Mouse (Mus musculus) E14TG2a.4 (cell line): ENCODE results near the gene Avl9.

Experiments
- H3K27me3 ChIP-seq: 2 replicates; pipeline ENCODE4 v1.6.1; 2014; ENCODE audit warnings: low read length, control low read depth; ENCODE audit not compliant: insufficient read depth
- H3K36me3 ChIP-seq: 2 replicates; pipeline ENCODE4 v1.6.1; 2014; ENCODE audit warnings: low read length, control low read depth; ENCODE audit not compliant: insufficient read depth
- H3K4me1 ChIP-seq: replicated peaks from 2 replicates; pipeline ENCODE4 v1.6.1; 2014; ENCODE audit warnings: low read depth, low read length, control low read depth
- H3K4me3 ChIP-seq: replicated peaks from 2 replicates; pipeline ENCODE4 v1.5.1; 2014; ENCODE audit warnings: mild to moderate bottlenecking, low read length
- H3K9me3 ChIP-seq: 2 replicates; pipeline ENCODE4 v1.6.1; 2014; ENCODE audit warnings: low read length, control low read depth
- CTCF ChIP-seq: conservative IDR thresholded peaks from 2 replicates; pipeline ENCODE4 v1.5.1; 2014; ENCODE audit warnings: low read length
- NANOG ChIP-seq: IDR thresholded peaks from 2 replicates; pipeline ENCODE4 v1.6.1; 2014; ENCODE audit warnings: borderline replicate concordance, low read length, mixed read lengths
- POU5F1 ChIP-seq: IDR thresholded peaks from 2 replicates; pipeline ENCODE4 v1.6.1; 2014; ENCODE audit warnings: low read length, borderline replicate concordance

The Avl9 gene

GRCm38 (mm10) chr6:56779636-56780035 lies 64.9 kb downstream of the Avl9 start:
- TF ChIP-seq POU5F1 (no peak), CTCF (no peak), NANOG (no peak)
- no peaks in the 10 kb centered on the region for H3K27me3 ChIP-seq
- no peak overlapping the region for H3K4me3 ChIP-seq
- peaks cover 73% of the 10 kb centered on the region for H3K36me3 ChIP-seq
- no peaks in the 10 kb centered on the region for H3K9me3 ChIP-seq
- H3K4me1 ChIP-seq = peaks cover 57% of the 10 kb centered on the region

GRCm38 (mm10) chr6:56783561-56784272 lies 69.0 kb downstream of the Avl9 start:
- H3K4me1 ChIP-seq = peaks cover 62% of the 10 kb centered on the region
- no peaks in the 10 kb centered on the region for H3K27me3 ChIP-seq
- H3K36me3 ChIP-seq = peaks cover 76% of the 10 kb centered on the region
- H3K9me3 ChIP-seq = no peaks in the 10 kb centered on the region
- no peak overlapping the region for H3K4me3 ChIP-seq
- TF ChIP-seq NANOG (no peak), POU5F1 (no peak), CTCF (no peak)

GRCm38 (mm10) chr6:56785068-56785467 lies 70.4 kb downstream of the Avl9 start:
- H3K9me3 ChIP-seq = no peaks in the 10 kb centered on the region
- TF ChIP-seq POU5F1 (no peak), NANOG (no peak), CTCF (no peak)
- H3K4me1 ChIP-seq = peaks cover 58% of the 10 kb centered on the region

GRCm38 (mm10) chr6:56787668-56788067 lies 73.0 kb downstream of the Avl9 start:
- peaks cover 54% of the 10 kb centered on the region for H3K36me3 ChIP-seq
- no peak overlapping the region for H3K4me3 ChIP-seq
- TF ChIP-seq NANOG = no peak
- TF ChIP-seq CTCF = no peak
- TF ChIP-seq POU5F1 = no peak
- peaks cover 62% of the 10 kb centered on the region for H3K4me1 ChIP-seq
- H3K9me3 ChIP-seq = no peaks in the 10 kb centered on the region
- no peaks in the 10 kb centered on the region for H3K27me3 ChIP-seq

More at GRCm38 (mm10) chr6:56785068-56785467, 70.4 kb downstream of the Avl9 start:
- Histone ChIP-seq H3K27me3 (no peaks in the 10 kb centered on the region), H3K4me3 (no peak overlapping the region), H3K36me3 (peaks cover 71% of the 10 kb centered on the region)

GRCm38 (mm10) chr6:56789336-56789735 lies 74.6 kb downstream of the Avl9 start:
- no peak for TF ChIP-seq NANOG
- no peak for TF ChIP-seq CTCF
- TF ChIP-seq POU5F1 = no peak
- no peak overlapping the region for H3K4me3 ChIP-seq
- H3K9me3 ChIP-seq = no peaks in the 10 kb centered on the region

GRCm38 (mm10) chr6:56794834-56795233 lies 80.1 kb downstream of the Avl9 start:
- no peaks in the 10 kb centered on the region for H3K9me3 ChIP-seq
- H3K4me3 ChIP-seq = peak overlapping the region; percentile 88; the same call in 1 of the 2 replicates
- H3K36me3 ChIP-seq = peaks cover 7% of the 10 kb centered on the region; the same call in 1 of the 2 replicates
- TF ChIP-seq CTCF (no peak), NANOG (no peak), POU5F1 (no peak)
- H3K27me3 ChIP-seq = no peaks in the 10 kb centered on the region
- H3K4me1 ChIP-seq = peaks cover 61% of the 10 kb centered on the region

More at GRCm38 (mm10) chr6:56789336-56789735, 74.6 kb downstream of the Avl9 start:
- Histone ChIP-seq H3K4me1 (peaks cover 66% of the 10 kb centered on the region), H3K27me3 (no peaks in the 10 kb centered on the region), H3K36me3 (peaks cover 43% of the 10 kb centered on the region)

GRCm38 (mm10) chr6:56796232-56796631 lies 81.5 kb downstream of the Avl9 start:
- peaks cover 53% of the 10 kb centered on the region for H3K4me1 ChIP-seq
- no peaks in the 10 kb centered on the region for H3K9me3 ChIP-seq
- H3K27me3 ChIP-seq = 0 out of 2 replicates have a peak, but pooled peaks cover 2% of the 10 kb centered on the region
- TF ChIP-seq POU5F1 = no peak
- no peak for TF ChIP-seq CTCF
- no peak for TF ChIP-seq NANOG
- peaks cover 7% of the 10 kb centered on the region; the same call in 1 of the 2 replicates for H3K36me3 ChIP-seq
- peak overlapping the region; percentile 88 for H3K4me3 ChIP-seq

- Histone ChIP-seq H3K36me3 (peaks cover 7% of the 10 kb centered on the region; the same call in 1 of the 2 replicates), H3K4me1 (peaks cover 52% of the 10 kb centered on the region), H3K27me3 (0 out of 2 replicates have a peak, but pooled peaks cover 4% of the 10 kb centered on the region), H3K9me3 (no peaks in the 10 kb centered on the region), H3K4me3 (peak overlapping the region; percentile 88)
- TF ChIP-seq NANOG (no peak), POU5F1 (no peak), CTCF (no peak)
These were observed 82.0 kb downstream of the Avl9 start for GRCm38 (mm10) chr6:56796668-56797141.
